Mouse (Mus musculus): ENCODE measurements around the gene Nmur2. TPM values are rescaled to one million over a fixed set of nuclear protein-coding genes. Genes with fewer than 3 reads are reported as not detected.

The Nmur2 gene
- total RNA-seq (2023), result not detected

DNA sequence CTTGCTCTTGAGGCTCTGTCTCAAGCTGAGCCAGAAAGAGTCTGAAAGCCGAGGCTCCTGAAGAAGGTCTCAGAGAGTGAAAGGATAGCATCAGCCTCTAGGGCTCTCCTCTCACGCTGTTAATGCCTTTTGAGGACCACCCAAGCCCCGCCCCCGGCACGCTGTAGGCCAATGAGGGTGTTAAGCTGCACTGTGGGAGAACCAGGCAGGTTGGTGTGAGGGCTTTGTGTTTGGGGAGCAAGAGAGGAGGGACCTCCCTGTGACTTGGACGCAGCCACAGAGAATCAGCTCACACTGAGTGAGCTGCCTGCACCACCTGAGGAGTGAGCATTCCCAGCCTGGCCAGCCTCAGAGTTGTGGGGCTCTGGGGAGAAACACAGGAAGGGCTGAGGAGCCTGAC is at the start of gene Nmur2:
Nmur2 (minus strand) TSS at position 94 of the 400 bp plus-strand sequence.

Data from neutrophil, adult 83 days (primary cell).